Mouse (Mus musculus) Muller cell, postnatal 12 days (primary cell): ENCODE measurements around the gene Rfc1.
A peak's percentile ranks its signal among the peaks of the same experiment; 100 is the strongest.

Experiments used
- DNase-seq: peaks from one replicate; pipeline ENCODE4 v3.0.0-alpha.2; 2015; ENCODE audit errors: inconsistent ontology term

Rfc1 gene

DNA sequence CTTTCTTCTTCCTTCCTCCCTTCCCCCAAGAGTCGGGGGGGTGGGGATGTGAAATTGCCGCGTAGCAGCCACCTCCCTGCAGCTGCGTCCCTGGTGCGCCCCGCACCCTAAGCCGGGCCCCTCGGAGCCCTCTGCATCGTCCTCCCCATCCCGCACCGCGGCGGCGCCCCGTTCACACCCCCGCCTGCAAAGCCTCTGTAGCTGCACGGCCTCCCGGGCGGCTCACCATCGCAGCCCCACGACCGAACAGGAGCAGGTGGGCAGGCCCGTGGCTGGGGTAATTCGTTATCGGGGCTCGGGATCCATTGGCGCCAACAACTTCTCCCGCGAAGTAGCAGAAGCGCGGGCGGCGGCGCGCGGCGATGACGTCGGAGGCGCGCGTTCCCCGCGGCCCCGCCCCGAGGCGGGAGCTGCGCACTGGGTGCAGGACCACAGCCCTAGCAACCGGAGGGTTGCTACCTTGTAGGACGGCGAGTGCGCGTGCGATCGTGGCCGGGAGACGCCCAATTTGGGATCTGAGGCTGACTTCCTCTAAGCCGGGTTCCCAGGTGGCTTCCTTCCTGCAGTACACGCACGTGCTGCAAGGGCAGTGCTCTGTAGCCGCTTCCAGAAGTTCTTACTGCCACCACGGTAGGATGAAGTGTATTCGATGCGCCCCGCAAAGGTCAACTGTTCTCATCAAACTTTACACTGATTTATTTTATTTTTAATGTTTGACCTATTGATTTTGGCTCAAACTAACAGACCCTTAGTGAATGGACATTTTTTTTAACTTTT, at the start of gene Rfc1:
Rfc1 (minus strand) TSS at position 373 of the 777 bp plus-strand sequence.
- peak; percentile 95 for DNase-seq

DNA sequence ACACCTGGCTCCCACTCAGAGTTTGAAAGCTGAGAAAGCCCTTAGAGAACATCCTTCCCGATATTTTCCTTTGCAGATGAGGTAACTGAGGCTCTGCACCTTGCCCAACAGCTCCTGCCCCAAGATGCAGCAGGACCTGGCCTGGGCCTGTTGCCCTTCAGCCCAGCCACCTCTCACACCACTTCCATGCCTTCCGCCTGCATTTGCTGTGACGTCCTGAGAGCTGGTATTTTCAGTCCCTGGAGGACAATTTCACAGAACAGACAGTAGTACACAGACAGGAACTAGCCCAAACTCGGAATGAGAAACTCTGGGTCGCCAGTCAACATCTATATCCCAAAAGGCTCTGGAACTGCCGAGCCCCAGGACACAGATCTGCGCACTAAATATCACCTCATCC, 39.3 kb upstream of the Rfc1 start:
- DNase-seq: no peak

DNA sequence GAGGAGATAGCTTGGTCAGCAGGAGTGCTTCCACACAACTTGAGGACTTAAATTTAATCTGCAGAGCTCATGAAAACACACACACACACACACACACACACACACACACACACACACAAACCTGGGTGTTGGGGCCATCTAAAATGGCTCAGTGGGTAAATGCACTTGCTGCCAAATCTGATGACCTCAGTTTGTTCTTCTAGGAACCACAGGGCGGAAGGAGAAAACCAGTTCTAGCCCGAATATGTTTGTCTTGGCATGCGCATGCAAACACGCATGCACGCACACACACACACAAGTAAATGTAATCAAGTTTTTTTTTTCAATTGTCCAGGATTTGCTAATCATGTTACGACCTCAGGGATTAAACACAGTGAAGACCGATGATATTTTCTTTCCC, 36.1 kb upstream of the Rfc1 start:
- no peak for DNase-seq

DNA sequence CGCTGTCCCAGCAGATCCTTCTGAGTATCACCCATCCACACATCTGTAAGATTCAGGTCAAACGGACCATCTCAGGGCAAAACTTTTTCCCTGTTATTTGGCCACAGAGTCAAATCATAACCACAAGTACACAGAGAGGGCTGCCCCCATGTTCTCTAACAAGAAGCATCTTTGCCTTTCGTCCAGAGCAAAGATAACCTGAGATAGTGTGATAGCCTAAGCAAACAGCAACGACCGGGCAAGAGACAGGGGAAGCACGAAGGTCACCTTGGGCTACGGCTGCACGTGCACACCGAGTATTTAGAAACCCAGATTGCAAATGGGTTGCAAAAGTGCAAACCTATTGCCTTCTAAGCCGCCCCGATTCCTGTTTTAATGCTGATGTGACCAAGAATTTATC, 32.4 kb upstream of the Rfc1 start:
- no peak for DNase-seq

DNA sequence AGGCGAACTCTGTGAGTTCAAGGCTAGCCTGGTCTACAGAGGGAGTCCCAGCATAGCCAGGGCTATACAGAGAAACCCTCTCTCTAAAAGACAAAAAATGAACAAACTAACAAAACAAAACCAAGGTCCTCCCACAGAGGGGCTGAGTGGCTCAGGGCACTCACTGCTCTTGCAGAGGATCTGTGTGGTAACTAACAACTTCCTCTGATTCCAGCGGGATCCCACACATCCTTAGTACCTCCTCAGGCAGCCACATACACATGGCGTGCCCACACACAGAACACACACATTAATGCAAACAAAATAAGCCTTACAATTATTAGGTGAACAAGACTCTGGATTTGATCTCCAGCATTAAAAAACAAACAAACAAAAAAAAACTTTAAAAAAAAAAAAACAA, 22.3 kb upstream of the Rfc1 start:
- DNase-seq: no peak

DNA sequence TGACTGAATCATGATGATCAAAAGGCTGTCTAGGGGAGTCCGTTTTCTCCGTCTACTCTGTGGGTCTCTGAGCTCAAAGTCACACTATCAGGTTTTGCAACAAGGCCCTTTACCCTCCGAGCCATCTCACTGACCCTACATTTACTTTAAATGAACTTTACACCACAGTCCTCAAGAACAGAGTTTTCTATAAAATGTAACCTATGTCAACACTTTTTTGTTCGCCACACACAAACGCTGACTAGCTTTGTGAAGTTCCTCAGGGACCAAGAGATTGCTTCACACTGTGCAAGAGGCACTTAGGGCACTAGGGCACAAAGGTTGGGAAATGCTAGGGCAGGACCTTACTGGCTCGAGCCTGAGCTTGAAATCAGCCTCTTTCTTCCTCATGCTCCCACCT, 21.4 kb upstream of the Rfc1 start:
- no peak for DNase-seq

DNA sequence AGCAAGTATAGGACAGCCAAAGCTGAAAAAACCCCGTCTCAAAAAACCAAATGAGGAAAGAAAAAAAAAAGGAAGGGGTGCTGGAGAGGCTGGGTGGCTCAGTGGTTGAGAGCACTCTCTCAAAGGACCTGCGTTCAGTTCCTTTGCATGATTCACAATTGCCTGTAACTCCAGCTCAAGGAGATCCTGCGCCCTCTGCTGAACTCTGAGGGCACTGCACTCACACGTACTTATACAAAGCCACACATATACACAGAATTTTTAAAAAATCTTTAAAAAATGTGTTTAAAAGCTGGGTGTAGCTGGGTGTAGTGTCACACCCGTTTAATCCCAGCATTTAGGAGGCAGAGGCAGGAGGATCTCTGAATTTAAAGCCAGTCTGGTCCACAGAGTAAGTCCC, 19.5 kb upstream of the Rfc1 start:
- no peak for DNase-seq

DNA sequence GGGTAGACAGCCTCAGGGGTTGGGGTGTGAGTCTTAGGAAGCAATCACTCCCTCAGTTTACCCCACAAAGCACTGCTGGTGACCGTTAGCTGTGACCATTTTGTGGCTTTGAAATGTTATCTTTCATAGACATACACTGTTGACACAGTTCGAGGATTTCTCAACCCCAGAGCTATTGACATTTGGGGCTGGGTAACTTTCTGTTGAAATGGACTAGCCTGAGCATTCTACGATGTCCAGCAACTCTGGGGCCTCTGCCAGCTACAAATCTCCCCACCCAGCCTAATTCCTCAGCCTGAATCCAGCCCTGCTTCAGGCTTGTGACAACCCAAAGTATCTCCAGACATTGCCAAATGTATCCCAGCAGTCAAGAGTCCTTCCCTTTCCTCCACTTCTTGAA, 18.6 kb upstream of the Rfc1 start:
- no peak for DNase-seq

DNA sequence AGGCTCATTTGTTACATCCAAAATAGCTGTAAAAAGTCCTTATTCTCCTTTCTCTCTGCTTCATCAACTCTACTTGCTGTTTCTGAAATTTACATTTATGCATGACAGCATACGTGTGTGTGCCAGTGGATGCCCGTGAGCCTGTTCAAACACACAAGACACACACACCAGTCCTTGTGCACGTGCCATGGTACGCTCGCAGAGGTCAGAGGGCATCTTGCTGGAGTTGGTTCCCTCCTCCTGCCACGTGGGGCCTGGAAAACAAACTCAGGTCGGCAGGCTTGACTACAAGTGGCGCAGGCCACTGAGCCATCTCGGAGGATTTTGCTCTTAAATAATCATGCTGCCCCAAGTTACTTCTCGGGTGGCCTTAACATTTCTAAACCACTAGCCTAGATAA, 15.0 kb upstream of the Rfc1 start:
- no peak for DNase-seq

DNA sequence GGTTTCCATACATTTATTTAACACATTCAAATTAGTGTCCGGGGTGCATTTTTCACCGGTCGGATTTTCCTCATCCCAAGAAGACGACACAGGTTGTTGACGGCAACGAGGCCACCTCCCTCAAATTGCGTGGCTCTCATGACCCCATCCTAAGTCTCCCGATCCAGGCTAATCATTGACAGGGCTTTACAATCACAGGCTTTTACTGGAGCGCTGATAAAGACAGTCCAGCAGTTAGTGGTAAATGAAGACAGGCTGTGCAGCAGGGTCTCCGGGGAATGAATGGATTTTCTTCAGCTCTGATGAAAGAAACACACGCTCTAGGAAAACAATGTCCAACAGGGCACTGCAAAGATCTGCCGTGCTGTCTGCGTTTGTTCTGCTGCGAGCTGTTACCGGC, 12.7 kb upstream of the Rfc1 start, which contains the start of gene Klb:
Klb (plus strand) TSS at position 147 of the 400 bp plus-strand sequence.
- DNase-seq: no peak

DNA sequence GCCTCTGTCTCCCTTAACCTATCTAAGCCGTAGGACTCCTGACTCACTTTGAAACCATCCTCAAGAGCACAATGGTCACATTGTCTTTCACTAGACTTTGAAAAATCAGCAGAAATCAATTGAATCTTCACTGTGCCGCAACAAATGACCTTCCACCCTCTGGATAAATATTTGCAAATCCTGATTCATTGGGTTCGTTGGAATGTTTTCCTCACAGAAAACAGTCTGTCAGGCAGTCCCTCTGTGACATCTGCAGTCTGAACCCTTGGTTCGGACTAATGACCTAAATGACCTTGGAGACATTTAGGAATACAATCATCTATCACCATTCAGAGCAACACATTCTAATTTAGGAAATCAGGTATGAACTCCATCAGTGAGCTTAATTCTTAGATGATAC, 4.7 kb upstream of the Rfc1 start:
- peak; percentile 20 for DNase-seq

DNA sequence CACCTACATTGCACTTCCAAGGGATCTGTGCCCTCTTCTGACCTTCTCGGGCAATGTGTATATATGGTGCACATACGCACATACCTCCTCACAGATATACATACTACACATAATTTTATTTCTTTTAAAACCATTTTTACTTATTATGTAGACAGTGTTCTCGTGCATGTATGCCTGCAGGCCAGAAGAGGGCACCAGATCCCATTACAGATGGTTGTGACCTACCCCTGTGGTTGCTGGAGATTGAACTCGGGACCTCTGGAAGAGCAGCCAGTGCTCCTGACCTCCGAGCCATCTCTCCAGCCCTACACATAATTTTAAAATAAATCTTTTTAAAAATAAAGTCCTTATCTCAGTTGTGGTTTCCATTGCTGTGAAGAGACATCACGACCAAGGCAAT, 2.9 kb upstream of the Rfc1 start:
- no peak for DNase-seq

DNA sequence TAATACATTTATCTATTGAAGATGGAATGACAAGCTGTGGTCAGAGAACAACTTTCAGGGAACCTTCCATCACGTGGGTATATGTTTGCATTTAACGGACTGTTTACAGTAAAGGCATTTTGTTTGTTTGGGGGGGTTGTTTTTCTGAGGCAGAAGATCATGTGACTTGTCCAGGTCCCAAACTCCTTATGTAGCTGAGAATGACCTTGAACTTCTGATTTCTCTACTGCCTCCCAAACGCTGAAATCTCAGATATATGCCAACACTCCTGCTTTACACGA, 545 bp upstream of the Rfc1 start:
- DNase-seq: peak; percentile 5

DNA sequence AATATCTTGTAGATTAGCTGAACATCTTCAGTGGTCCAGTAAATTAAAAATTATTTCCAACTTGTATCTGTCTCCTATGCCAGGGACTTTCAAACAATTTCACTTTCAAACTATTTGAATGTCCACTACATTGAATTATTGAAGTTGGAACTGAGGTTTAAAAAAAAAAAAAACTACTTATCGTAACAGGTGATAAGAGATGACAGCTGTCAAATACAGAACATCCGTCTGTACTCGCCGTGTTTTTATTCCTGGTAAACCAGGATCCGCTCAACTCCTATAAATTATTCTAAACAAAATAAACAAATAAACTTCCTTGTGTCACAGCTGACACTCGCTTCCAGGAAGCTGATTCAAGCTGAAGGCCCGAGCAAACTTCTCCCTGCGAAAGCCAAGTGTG, 682 bp downstream of the Rfc1 start:
- DNase-seq: no peak

DNA sequence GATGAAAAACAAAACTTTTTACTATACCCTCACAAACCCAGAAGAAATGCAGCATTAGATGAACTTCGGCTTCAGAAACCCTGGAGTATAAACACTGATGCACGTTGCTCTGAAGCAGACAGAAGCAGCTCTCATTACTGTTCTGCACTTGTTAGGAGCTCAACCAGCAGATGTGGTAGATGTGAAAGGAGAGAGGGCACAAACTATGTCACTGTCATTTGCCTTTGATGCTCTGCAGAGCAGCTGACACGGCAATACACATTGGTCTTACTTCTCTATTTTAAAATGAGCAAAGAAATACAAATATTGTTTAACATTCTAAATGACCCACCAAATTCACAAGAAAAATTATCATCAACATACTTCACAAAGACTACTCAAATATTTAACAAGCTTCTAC, 5.5 kb downstream of the Rfc1 start:
- no peak for DNase-seq

DNA sequence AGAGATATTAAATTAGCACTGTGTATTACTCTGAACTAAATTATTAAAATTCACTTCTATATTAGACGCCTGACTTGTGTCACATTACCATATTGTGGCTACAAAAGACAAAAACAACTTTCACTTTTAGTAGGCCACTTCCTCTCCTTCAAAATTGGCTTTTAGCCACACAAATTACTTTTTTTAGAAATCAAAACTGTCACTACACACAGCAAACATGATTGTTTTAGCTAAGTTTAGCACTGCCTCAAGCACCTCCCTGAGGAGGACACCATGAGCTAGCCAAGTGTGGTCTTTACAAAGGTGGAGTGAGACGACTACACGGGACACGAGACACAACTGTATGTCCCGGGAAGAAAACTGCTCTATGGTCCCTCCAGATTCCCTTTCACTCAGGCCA, 9.3 kb downstream of the Rfc1 start:
- peak; percentile 3 for DNase-seq

DNA sequence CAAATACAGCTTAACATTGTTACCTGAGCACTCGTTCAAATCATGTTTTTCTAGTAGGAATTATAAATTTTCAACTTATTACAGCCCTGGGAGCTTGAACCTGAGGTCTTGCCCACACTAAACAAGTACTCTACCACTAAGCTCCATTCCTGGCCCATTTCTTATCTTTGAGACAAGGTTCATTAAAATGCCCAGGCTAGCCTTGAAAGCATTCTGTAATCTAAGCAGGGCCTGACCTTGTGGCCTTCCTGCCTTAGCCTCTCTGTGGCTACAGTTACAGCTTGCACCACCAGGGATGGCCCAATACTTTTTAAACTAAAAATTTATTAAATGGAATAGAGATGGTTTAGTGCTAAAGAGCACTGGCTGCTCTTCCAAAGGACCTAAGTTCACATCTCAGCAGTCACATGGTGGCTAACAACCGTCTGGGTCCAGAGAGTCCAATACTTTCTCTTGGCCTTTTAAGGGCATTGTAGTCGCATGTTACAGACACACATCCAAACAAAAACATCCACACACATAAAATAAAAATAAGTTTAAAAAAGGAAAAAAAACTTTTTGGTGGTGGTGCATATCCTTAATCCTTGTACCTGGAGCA, 10.6 kb downstream of the Rfc1 start:
- no peak for DNase-seq

DNA sequence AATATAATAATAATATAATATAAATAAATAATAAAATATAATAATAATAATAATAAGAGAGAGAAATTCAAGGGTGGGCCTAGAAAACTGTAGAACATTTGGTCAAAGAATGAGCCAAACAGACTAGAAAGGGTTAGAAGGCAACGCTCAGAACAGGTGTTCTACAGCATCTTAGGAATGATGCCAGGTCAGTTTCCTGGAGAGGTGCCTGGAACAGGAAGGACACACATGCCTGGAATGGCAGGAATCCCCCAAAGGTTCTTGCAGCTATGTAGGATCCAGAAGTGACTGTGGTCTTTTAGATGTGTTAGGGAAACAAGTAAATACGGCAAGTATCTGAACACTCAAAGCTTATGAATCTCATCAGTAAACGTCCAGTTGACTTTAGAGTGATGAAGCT, 11.2 kb downstream of the Rfc1 start:
- no peak for DNase-seq

DNA sequence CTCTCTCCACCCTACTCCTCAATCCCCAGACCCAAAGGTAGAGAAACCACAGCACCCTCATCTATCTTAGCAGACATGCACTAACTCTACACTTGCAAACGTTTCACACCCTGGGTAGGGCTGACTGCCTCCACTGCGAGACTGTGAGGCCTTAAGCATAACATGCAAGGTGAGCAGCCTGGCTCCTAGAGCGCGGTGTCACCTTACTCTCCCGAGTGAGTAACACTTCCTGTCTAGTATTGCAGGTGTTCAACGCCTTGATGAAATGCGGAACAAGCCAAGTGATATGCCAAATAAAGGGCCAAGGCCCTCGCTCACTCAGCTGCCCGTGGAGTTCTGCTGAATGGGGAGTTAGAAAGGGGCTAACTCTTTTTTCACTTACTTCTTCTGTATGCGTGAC, 13.3 kb downstream of the Rfc1 start:
- no peak for DNase-seq

DNA sequence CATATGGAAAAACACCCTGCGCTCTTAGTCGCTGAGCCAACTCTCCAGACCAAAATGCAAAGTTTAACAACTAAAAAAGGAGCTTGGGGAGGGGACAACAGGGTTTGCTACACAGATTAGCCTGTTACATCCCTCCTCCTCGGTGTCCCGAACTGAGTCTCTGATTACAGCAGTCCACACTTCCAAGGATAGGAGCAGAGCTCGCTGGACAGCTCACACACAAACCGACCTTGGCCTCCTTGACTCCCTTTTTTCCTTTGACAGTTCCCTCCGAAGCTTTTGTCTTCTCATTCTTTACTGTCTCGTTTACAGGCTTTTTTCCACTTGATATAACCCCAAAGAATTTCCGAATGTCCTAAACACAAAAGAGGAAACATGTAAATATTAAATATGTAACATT, 16.3 kb downstream of the Rfc1 start:
- DNase-seq: no peak

DNA sequence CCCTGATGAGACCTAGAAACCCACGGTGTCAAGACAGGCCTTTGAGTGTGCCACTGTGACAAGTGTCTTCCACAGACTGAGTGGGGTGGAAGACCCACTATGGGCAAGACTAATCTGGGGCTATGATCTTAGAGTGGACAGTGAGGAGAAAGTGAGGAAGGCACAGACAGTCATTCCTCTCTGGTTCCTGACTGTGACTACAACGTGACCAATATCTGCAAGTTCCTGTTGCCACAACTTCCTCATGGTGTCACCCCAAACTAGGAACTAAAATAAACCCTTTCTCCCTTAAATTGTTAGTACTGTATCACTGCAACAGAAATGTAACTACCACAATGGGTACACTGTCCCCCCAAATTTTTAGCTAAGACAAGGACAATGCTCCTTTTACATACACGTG, 26.6 kb downstream of the Rfc1 start:
- DNase-seq: no peak

DNA sequence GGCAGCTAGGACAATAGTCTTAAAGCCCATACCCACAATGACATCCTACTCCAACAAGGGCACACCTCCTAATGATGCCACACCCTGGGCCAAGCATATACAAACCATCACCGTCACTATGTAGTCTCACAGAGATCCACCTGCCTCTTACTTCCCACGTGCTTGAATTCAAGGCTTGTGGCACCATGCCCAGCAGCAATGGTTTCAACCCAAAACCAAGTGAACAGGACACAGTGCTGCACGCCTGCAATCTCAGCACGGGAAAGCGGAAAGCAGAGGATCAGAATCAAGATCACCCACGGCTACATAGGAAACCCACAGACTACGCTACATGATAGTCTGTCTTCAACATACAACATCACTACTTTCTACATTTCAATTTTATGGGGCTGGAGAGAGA, 27.3 kb downstream of the Rfc1 start:
- no peak for DNase-seq

DNA sequence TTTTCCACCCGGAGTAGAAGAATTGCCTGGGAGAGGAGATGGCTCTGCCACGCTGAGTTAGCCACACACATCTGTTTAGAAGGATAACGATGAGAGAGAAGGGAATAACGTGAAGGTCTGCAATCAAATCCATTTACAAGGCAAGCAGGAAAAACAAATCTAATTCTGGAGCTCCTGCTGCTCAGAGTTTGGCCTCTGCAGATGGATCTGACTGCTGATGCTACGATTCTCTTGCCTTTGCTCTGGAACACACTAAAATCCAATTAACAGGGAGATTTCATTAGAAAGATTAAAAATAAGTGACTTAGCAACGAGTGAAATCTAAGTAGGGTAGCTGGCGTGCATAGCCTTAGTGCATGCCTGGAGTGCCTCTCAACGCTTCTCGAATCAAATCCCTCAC, 30.0 kb downstream of the Rfc1 start:
- no peak for DNase-seq

DNA sequence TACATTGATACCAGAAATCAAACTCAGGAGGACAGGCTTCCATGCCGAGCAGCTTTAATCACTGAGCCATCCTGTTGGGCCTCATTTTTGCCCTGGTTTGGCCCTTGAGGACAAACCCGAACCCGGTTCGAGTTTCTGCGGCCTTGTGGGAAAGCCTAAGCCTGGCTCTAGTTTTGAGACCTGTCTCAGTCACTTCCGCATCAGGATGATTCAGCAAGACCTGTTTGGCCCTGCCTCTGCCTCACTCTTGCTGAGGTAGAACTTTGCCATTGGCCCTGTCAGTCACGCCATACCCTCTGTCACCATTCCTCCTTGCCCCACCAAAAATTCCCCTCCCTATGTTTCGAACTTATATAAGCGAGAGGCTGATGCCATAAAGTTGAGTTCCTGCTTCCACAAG, 35.3 kb downstream of the Rfc1 start:
- DNase-seq: no peak
